Mouse (Mus musculus) limb, embryonic 13.5 days (tissue): Measurements from ENCODE around the gene Gm11639. TPM values are rescaled to one million over a fixed set of nuclear protein-coding genes. Genes with fewer than 3 reads are reported as not detected.

Experiments used
- ATAC-seq: fragments of 200-750 bp; cut with Nextera tagmentation; 2 replicates; pipeline ENCODE4 v1.8.0; 2017; ENCODE audit warnings: low read depth, moderate number of reproducible peaks, moderate TSS enrichment; ENCODE audit not compliant: low FRiP score
- H3K27ac ChIP-seq: fragments of 300-500 bp; sonication (generic); 2 replicates; pipeline ENCODE4 v1.5.1; 2015; ENCODE audit warnings: inconsistent platforms, mild to moderate bottlenecking, moderate library complexity
- H3K27me3 ChIP-seq: fragments of 300-500 bp; sonication (generic); 2 replicates; pipeline ENCODE4 v1.6.1; 2015; ENCODE audit warnings: mild to moderate bottlenecking, inconsistent platforms
- H3K36me3 ChIP-seq: fragments of 300-500 bp; sonication (generic); 2 replicates; pipeline ENCODE4 v1.6.1; 2015; ENCODE audit warnings: inconsistent platforms, mild to moderate bottlenecking, moderate library complexity
- H3K4me1 ChIP-seq: fragments of 300-500 bp; sonication (generic); 2 replicates; pipeline ENCODE4 v1.6.1; 2015; ENCODE audit warnings: inconsistent platforms
- H3K4me2 ChIP-seq: fragments of 300-500 bp; sonication (generic); replicated peaks from 2 replicates; pipeline ENCODE4 v1.6.1; 2015; ENCODE audit warnings: inconsistent platforms, mild to moderate bottlenecking, moderate library complexity
- H3K4me3 ChIP-seq: fragments of 300-500 bp; sonication (generic); 2 replicates; pipeline ENCODE4 v1.5.1; 2015; ENCODE audit warnings: moderate library complexity, mild to moderate bottlenecking, inconsistent platforms
- H3K9ac ChIP-seq: fragments of 300-500 bp; sonication (generic); 2 replicates; pipeline ENCODE4 v1.6.1; 2015; ENCODE audit warnings: mild to moderate bottlenecking, inconsistent platforms
- H3K9me3 ChIP-seq: fragments of 300-500 bp; sonication (generic); 2 replicates; pipeline ENCODE4 v1.6.1; 2016; ENCODE audit warnings: inconsistent platforms
- WGBS: fragments of 180-500 bp; shearing (Covaris S2); methylation state at CpG from one replicate; pipeline ENCODE4 v1.1.7; 2015; 5-methylcytosine and 5-hydroxymethylcytosine counted together
- polyA plus RNA-seq: library from polyadenylated mRNA; unstranded; fragments of >200 nt; fragmentation: Nextera tagmentation; extraction: Ambion mirVana; gene quantifications from 2 replicates; pipeline ENCODE4 v1.2.1, GENCODE M21; 2015

The Gm11639 gene
- polyA plus RNA-seq, 1 experiment from 2014 or later: not detected

- H3K36me3 ChIP-seq: no peaks in the 10 kb centered on the region
- no peak overlapping the region for H3K9ac ChIP-seq
- WGBS: 78% methylated on average over 3 of the region's 3 CpGs
- no peak for ATAC-seq
- H3K27ac ChIP-seq: no peak overlapping the region
- H3K9me3 ChIP-seq: no peaks in the 10 kb centered on the region
- H3K4me1 ChIP-seq: peaks cover 28% of the 10 kb centered on the region
- H3K4me2 ChIP-seq: no peak overlapping the region
- peaks cover 13% of the 10 kb centered on the region for H3K27me3 ChIP-seq
- no peak overlapping the region for H3K4me3 ChIP-seq
These were observed 463.8 kb downstream of the Gm11639 start for GRCm38 (mm10) chr11:105149353-105149752.

- Histone ChIP-seq H3K27ac (no peak overlapping the region), H3K4me1 (peaks cover 28% of the 10 kb centered on the region), H3K36me3 (no peaks in the 10 kb centered on the region), H3K27me3 (peaks cover 16% of the 10 kb centered on the region), H3K9me3 (no peaks in the 10 kb centered on the region), H3K9ac (no peak overlapping the region), H3K4me2 (no peak overlapping the region), H3K4me3 (no peak overlapping the region)
- WGBS: 95% methylated on average over 1 of the region's 1 CpGs
- ATAC-seq: no peak
These were observed 464.3 kb downstream of the Gm11639 start for GRCm38 (mm10) chr11:105149766-105150165.

- 42% methylated on average over 4 of the region's 4 CpGs for WGBS
- Histone ChIP-seq H3K4me2 (no peak overlapping the region; the same call in 1 of the 2 replicates), H3K27me3 (peaks cover 20% of the 10 kb centered on the region), H3K9ac (no peak overlapping the region), H3K27ac (no peak overlapping the region), H3K36me3 (no peaks in the 10 kb centered on the region), H3K4me3 (no peak overlapping the region), H3K4me1 (peaks cover 28% of the 10 kb centered on the region), H3K9me3 (no peaks in the 10 kb centered on the region)
- ATAC-seq: no peak
These were observed 465.2 kb downstream of the Gm11639 start for GRCm38 (mm10) chr11:105150691-105151090.

- Histone ChIP-seq H3K9ac (no peak overlapping the region), H3K4me1 (peaks cover 28% of the 10 kb centered on the region), H3K4me2 (peak overlapping the region; percentile 44), H3K27me3 (peaks cover 24% of the 10 kb centered on the region), H3K27ac (no peak overlapping the region), H3K36me3 (no peaks in the 10 kb centered on the region), H3K9me3 (no peaks in the 10 kb centered on the region), H3K4me3 (no peak overlapping the region)
- 12% methylated on average over 18 of the region's 19 CpGs for WGBS
- ATAC-seq: peak; percentile 76
These were observed 465.9 kb downstream of the Gm11639 start for GRCm38 (mm10) chr11:105151226-105152016.

GRCm38 (mm10) chr11:105152017-105152300, 466.5 kb downstream of the Gm11639 start:
- no peak overlapping the region for H3K9ac ChIP-seq
- 0 out of 2 replicates have a peak, but pooled peaks cover 2% of the 10 kb centered on the region for H3K9me3 ChIP-seq
- peak overlapping the region; percentile 44 for H3K4me2 ChIP-seq
- H3K4me3 ChIP-seq: no peak overlapping the region
- ATAC-seq: no peak
- H3K27ac ChIP-seq: no peak overlapping the region
- peaks cover 28% of the 10 kb centered on the region for H3K4me1 ChIP-seq
- WGBS: 79% methylated on average over 2 of the region's 4 CpGs
- H3K36me3 ChIP-seq: no peaks in the 10 kb centered on the region
- H3K27me3 ChIP-seq: peaks cover 29% of the 10 kb centered on the region

GRCm38 (mm10) chr11:105152357-105152899, 466.9 kb downstream of the Gm11639 start:
- H3K4me1 ChIP-seq: peaks cover 28% of the 10 kb centered on the region
- no peak overlapping the region for H3K27ac ChIP-seq
- 55% methylated on average over 11 of the region's 11 CpGs for WGBS

GRCm38 (mm10) chr11:105153068-105153833, 467.7 kb downstream of the Gm11639 start:
- H3K9me3 ChIP-seq: 0 out of 2 replicates have a peak, but pooled peaks cover 3% of the 10 kb centered on the region
- H3K4me1 ChIP-seq: peaks cover 28% of the 10 kb centered on the region
- no peaks in the 10 kb centered on the region for H3K36me3 ChIP-seq
- H3K27me3 ChIP-seq: peaks cover 33% of the 10 kb centered on the region
- WGBS: 10% methylated on average over 12 of the region's 12 CpGs
- H3K9ac ChIP-seq: no peak overlapping the region; the same call in 1 of the 2 replicates
- ATAC-seq: peak; percentile 68
- no peak overlapping the region for H3K27ac ChIP-seq
- H3K4me3 ChIP-seq: no peak overlapping the region
- H3K4me2 ChIP-seq: 0 out of 2 replicates have a peak overlapping the region, but pooled peaks have one; percentile 14

More at GRCm38 (mm10) chr11:105152357-105152899, 466.9 kb downstream of the Gm11639 start:
- no peak overlapping the region for H3K4me2 ChIP-seq
- no peaks in the 10 kb centered on the region for H3K36me3 ChIP-seq
- H3K27me3 ChIP-seq: peaks cover 31% of the 10 kb centered on the region
- ATAC-seq: no peak
- H3K4me3 ChIP-seq: no peak overlapping the region
- no peak overlapping the region for H3K9ac ChIP-seq
- 0 out of 2 replicates have a peak, but pooled peaks cover 3% of the 10 kb centered on the region for H3K9me3 ChIP-seq

GRCm38 (mm10) chr11:105155915-105156314, 470.4 kb downstream of the Gm11639 start:
- Histone ChIP-seq H3K9me3 (0 out of 2 replicates have a peak, but pooled peaks cover 3% of the 10 kb centered on the region), H3K27me3 (peaks cover 25% of the 10 kb centered on the region), H3K27ac (no peak overlapping the region), H3K4me2 (no peak overlapping the region), H3K4me3 (no peak overlapping the region), H3K36me3 (no peaks in the 10 kb centered on the region), H3K9ac (no peak overlapping the region), H3K4me1 (peaks cover 27% of the 10 kb centered on the region)
- no peak for ATAC-seq
- 48% methylated on average over 4 of the region's 4 CpGs for WGBS

- Histone ChIP-seq H3K36me3 (no peaks in the 10 kb centered on the region), H3K4me2 (no peak overlapping the region), H3K4me3 (no peak overlapping the region), H3K27ac (no peak overlapping the region), H3K4me1 (peaks cover 18% of the 10 kb centered on the region), H3K9ac (no peak overlapping the region), H3K9me3 (0 out of 2 replicates have a peak, but pooled peaks cover 3% of the 10 kb centered on the region), H3K27me3 (peaks cover 22% of the 10 kb centered on the region)
- ATAC-seq: no peak
- WGBS: 83% methylated on average over 19 of the region's 19 CpGs
These were observed 471.3 kb downstream of the Gm11639 start for GRCm38 (mm10) chr11:105156748-105157267.

- Histone ChIP-seq H3K9ac (no peak overlapping the region), H3K9me3 (peaks cover 10% of the 10 kb centered on the region; the same call in 1 of the 2 replicates), H3K36me3 (no peaks in the 10 kb centered on the region), H3K27ac (no peak overlapping the region), H3K4me3 (no peak overlapping the region), H3K27me3 (peaks cover 20% of the 10 kb centered on the region), H3K4me2 (no peak overlapping the region), H3K4me1 (peaks cover 10% of the 10 kb centered on the region)
- no peak for ATAC-seq
These were observed 472.5 kb downstream of the Gm11639 start for GRCm38 (mm10) chr11:105158047-105158446.

- H3K9ac ChIP-seq: no peak overlapping the region
- 51% methylated on average over 6 of the region's 6 CpGs for WGBS
- no peaks in the 10 kb centered on the region for H3K4me1 ChIP-seq
- H3K27me3 ChIP-seq: peaks cover 16% of the 10 kb centered on the region; the same call in 1 of the 2 replicates
- H3K4me3 ChIP-seq: no peak overlapping the region
- ATAC-seq: no peak
- no peak overlapping the region for H3K4me2 ChIP-seq
- peaks cover 21% of the 10 kb centered on the region for H3K9me3 ChIP-seq
- H3K36me3 ChIP-seq: no peaks in the 10 kb centered on the region
- H3K27ac ChIP-seq: no peak overlapping the region
These were observed 474.3 kb downstream of the Gm11639 start for GRCm38 (mm10) chr11:105159673-105160360.
